15 mouse cellular contexts compared by ENCODE assay signal in genomic region chr2:115888336-115889077, GRCm38 (mm10).
"Had no signal": no experiment of that assay in that cellular context is flagged by ENCODE, and none has a peak within 500 bp of the region (broad histone marks: within the 10 kb centered on the region; RNA-seq: fewer than 3 reads in every experiment).

No protein-coding gene starts in this region.

- H3K4me3 ChIP-seq: limb, embryonic 15.5 days; megakaryocyte, embryonic 14.5 days; midbrain, embryonic 15.5 days; neural tube, embryonic 13.5 days; stomach, embryonic 15.5 days had no signal

- H3K4me2 ChIP-seq: limb, embryonic 15.5 days; midbrain, embryonic 11.5 days; midbrain, embryonic 15.5 days; neural tube, embryonic 13.5 days; stomach, embryonic 15.5 days had no signal

- ATAC-seq: hindbrain, postnatal 0 days had no signal

- H3K9me3 ChIP-seq: limb, embryonic 15.5 days; midbrain, embryonic 15.5 days; neural tube, embryonic 13.5 days; stomach, embryonic 15.5 days had no signal

- H3K4me1 ChIP-seq: limb, embryonic 15.5 days; megakaryocyte, embryonic 14.5 days; stomach, embryonic 15.5 days had no signal

- H3K27me3 ChIP-seq: megakaryocyte, embryonic 14.5 days; midbrain, embryonic 15.5 days; stomach, embryonic 15.5 days had no signal

- H3K9ac ChIP-seq: limb, embryonic 15.5 days; midbrain, embryonic 15.5 days; neural tube, embryonic 13.5 days; stomach, embryonic 15.5 days had no signal

- DNase-seq: kidney, adult 18-20 months; layer of hippocampus, adult 9-11 months; layer of hippocampus, postnatal 36 days; lung, postnatal 14 days; retina, postnatal 1 day; right cerebral cortex, postnatal 4 days; thymus, adult 2 months; thymus, postnatal 25 days had no signal

- H3K27ac ChIP-seq: hindbrain, postnatal 0 days; limb, embryonic 15.5 days; midbrain, embryonic 15.5 days; neural tube, embryonic 13.5 days; stomach, embryonic 15.5 days had no signal

- H3K36me3 ChIP-seq: limb, embryonic 15.5 days; midbrain, embryonic 15.5 days; neural tube, embryonic 13.5 days; stomach, embryonic 15.5 days had no signal
